30 mouse cellular contexts compared by ENCODE assay signal in genomic region chr12:104000594-104000993, GRCm38 (mm10). TPM values are rescaled to one million over a fixed set of nuclear protein-coding genes. Genes with fewer than 3 reads are reported as not detected.
A peak's percentile ranks its signal among the peaks of the same experiment; 100 is the strongest.
DNase-seq lines count a peak whose midpoint lies in the region; ATAC-seq and TF ChIP-seq lines count a peak whose summit lies in the region.
"Had no signal": no experiment of that assay in that cellular context is flagged by ENCODE, and none has a peak within 500 bp of the region (broad histone marks: within the 10 kb centered on the region; RNA-seq: fewer than 3 reads in every experiment).

No protein-coding gene starts in this region.

- no peak overlapping the region for H3ac ChIP-seq in C2C12 (ENCODE audit: control insufficient read depth, insufficient read length, low read depth)

- WGBS in embryonic facial prominence, embryonic 10.5 days: 88% methylated on average over 3 of the region's 3 CpGs

- DNase-seq in 3T3-L1 (ENCODE audit: low read depth, low spot score) (peak; percentile 45), MEL (ENCODE audit: low read depth, low spot score) (peak; percentile 54)
- DNase-seq in embryonic facial prominence, embryonic 10.5 days (ENCODE audit: low spot score): no peak
- DNase-seq in right cerebral cortex, postnatal 36 days (ENCODE audit: low spot score in 2 of 2): no peak
- DNase-seq in cerebellum, postnatal 25 days: no peak
- DNase-seq: adrenal gland, adult 2 months; cerebellum, adult 18-20 months; gastrocnemius, postnatal 14 days; heart, adult 18-20 months; heart, postnatal 10 days; kidney, adult 2 months; kidney, postnatal 10 days; left cerebral cortex, postnatal 4 days; thymus, adult 2 months; thymus, postnatal 4 days had no signal

- H3K9ac ChIP-seq in MEL (ENCODE audit: control insufficient read depth, low read depth, low read length, poor library complexity, severe bottlenecking): no peak overlapping the region
- H3K9ac ChIP-seq: forebrain, embryonic 15.5 days; heart, embryonic 12.5 days; hindbrain, embryonic 12.5 days; limb, embryonic 15.5 days; liver, embryonic 15.5 days had no signal

- no peaks in the 10 kb centered on the region for H3K27me3 ChIP-seq in C2C12 (ENCODE audit: control insufficient read depth, insufficient read depth, insufficient read length)
- H3K27me3 ChIP-seq in MEL (ENCODE audit: control insufficient read depth in 1 of 2, insufficient read depth in 2 of 2, low read length in 2 of 2): no peaks in the 10 kb centered on the region
- no peaks in the 10 kb centered on the region for H3K27me3 ChIP-seq in embryonic facial prominence, embryonic 10.5 days (replicated peaks; ENCODE audit: low read depth, poor library complexity, severe bottlenecking)
- H3K27me3 ChIP-seq: forebrain, embryonic 15.5 days; hindbrain, embryonic 12.5 days; limb, embryonic 15.5 days; liver, embryonic 15.5 days had no signal

- no peaks in the 10 kb centered on the region for H3K79me3 ChIP-seq in C2C12 (ENCODE audit: low read depth)

- no peak for TF ChIP-seq RAD21 in MEL (IDR thresholded peaks at IDR 0.05; ENCODE audit: low read depth, low read length)

- TF ChIP-seq EP300 in MEL (IDR thresholded peaks at IDR 0.05; ENCODE audit: low read depth in 1 of 2, low read length in 2 of 2): peak in 1 of 2 experiments; percentile 45; a peak in 2 of 4 replicates

- H3K79me2 ChIP-seq in C2C12 (ENCODE audit: control insufficient read depth, insufficient read depth) (no peaks in the 10 kb centered on the region), MEL (ENCODE audit: control insufficient read depth, insufficient read depth, low read length, poor library complexity) (no peaks in the 10 kb centered on the region)

- TF ChIP-seq CTCF in C2C12 (IDR thresholded peaks at IDR 0.05; ENCODE audit: control insufficient read depth, insufficient read depth, insufficient read length) (no peak), MEL (IDR thresholded peaks at IDR 0.05 in 2 of 3, conservative IDR thresholded peaks at IDR 0.05 in 1 of 3; ENCODE audit: control insufficient read depth in 1 of 3, insufficient read depth in 1 of 3, low read depth in 2 of 3, low read length in 3 of 3, poor library complexity in 1 of 3, severe bottlenecking in 1 of 3) (no peak)

- H3K36me3 ChIP-seq in C2C12 (ENCODE audit: control insufficient read depth, insufficient read depth) (no peaks in the 10 kb centered on the region), MEL (ENCODE audit: control insufficient read depth in 1 of 2, insufficient read depth in 2 of 2, low read length in 2 of 2) (no peaks in the 10 kb centered on the region)
- H3K36me3 ChIP-seq in embryonic facial prominence, embryonic 10.5 days (replicated peaks): no peaks in the 10 kb centered on the region
- H3K36me3 ChIP-seq: forebrain, embryonic 15.5 days; heart, embryonic 12.5 days; hindbrain, embryonic 12.5 days; limb, embryonic 15.5 days; liver, embryonic 15.5 days had no signal

- no peaks in the 10 kb centered on the region for H3K9me3 ChIP-seq in MEL (replicated peaks; ENCODE audit: insufficient read depth, low read length)
- peaks cover 6% of the 10 kb centered on the region; the same call in 1 of the 2 replicates for H3K9me3 ChIP-seq in embryonic facial prominence, embryonic 10.5 days
- H3K9me3 ChIP-seq: forebrain, embryonic 15.5 days; limb, embryonic 15.5 days; liver, embryonic 15.5 days had no signal

- TF ChIP-seq POLR2A in MEL (IDR thresholded peaks at IDR 0.05; ENCODE audit: control insufficient read depth in 1 of 2, insufficient read depth in 1 of 2, low read depth in 1 of 2, low read length in 2 of 2, poor library complexity in 1 of 2): no peak

- H3K4me1 ChIP-seq in MEL (ENCODE audit: control insufficient read depth in 1 of 2, insufficient read depth in 2 of 2, low read length in 2 of 2): no peaks in the 10 kb centered on the region
- peaks cover 3% of the 10 kb centered on the region; the same call in 1 of the 2 replicates for H3K4me1 ChIP-seq in embryonic facial prominence, embryonic 10.5 days
- H3K4me1 ChIP-seq: forebrain, embryonic 15.5 days; hindbrain, embryonic 12.5 days; liver, embryonic 15.5 days had no signal

- peak overlapping the region; percentile 28; the same call in 1 of the 2 replicates for H3K27ac ChIP-seq in MEL (ENCODE audit: control insufficient read depth, low read depth, low read length)
- H3K27ac ChIP-seq in embryonic facial prominence, embryonic 10.5 days (replicated peaks): no peak overlapping the region
- H3K27ac ChIP-seq: forebrain, embryonic 15.5 days; hindbrain, embryonic 12.5 days; limb, embryonic 15.5 days; liver, embryonic 15.5 days; macrophage; stomach, postnatal 0 days had no signal

- H3K4me3 ChIP-seq in C2C12 (ENCODE audit: insufficient read depth, poor library complexity, severe bottlenecking) (no peak overlapping the region), MEL (ENCODE audit: control insufficient read depth in 1 of 2, insufficient read depth in 1 of 2, low read depth in 2 of 2, low read length in 2 of 2) (no peak overlapping the region)
- no peak overlapping the region for H3K4me3 ChIP-seq in embryonic facial prominence, embryonic 10.5 days
- H3K4me3 ChIP-seq: forebrain, embryonic 15.5 days; heart, embryonic 12.5 days; hindbrain, embryonic 12.5 days; limb, embryonic 15.5 days; liver, embryonic 15.5 days had no signal

- ATAC-seq in hematopoietic stem cell, adult 5-6 weeks (replicated peaks in 1 of 2; ENCODE audit: insufficient read depth in 1 of 2, low FRiP score in 2 of 2, low TSS enrichment in 1 of 2, low read depth in 1 of 2, poor library complexity in 2 of 2, severe bottlenecking in 2 of 2): peak; percentile 29 to 42; a peak in 1 of 4 replicates
- ATAC-seq: forebrain, embryonic 15.5 days had no signal

TF ChIP-seq in C2C12, 6 proteins besides CTCF, POLR2A, EP300 and RAD21:
- TF ChIP-seq FOSL1 (IDR thresholded peaks at IDR 0.05; ENCODE audit: insufficient read depth, low read length, poor library complexity, severe bottlenecking) (peak; percentile 36), USF1 (IDR thresholded peaks at IDR 0.05; ENCODE audit: low read depth) (no peak)

TF ChIP-seq in MEL, 35 proteins besides CTCF, POLR2A, EP300 and RAD21:
- TF ChIP-seq TCF12 (IDR thresholded peaks at IDR 0.05; ENCODE audit: low read depth, low read length) (no peak), MAFK (IDR thresholded peaks at IDR 0.05; ENCODE audit: borderline replicate concordance, low read depth, low read length) (peak; percentile 85), SMC3 (IDR thresholded peaks at IDR 0.05; ENCODE audit: low read depth, low read length) (no peak), ETS1 (IDR thresholded peaks at IDR 0.05; ENCODE audit: low read depth, low read length) (peak; percentile 86), GABPA (IDR thresholded peaks at IDR 0.05; ENCODE audit: low read depth, low read length) (peak; percentile 88)

RNA-seq across cellular contexts. Expression of gene Serpina11, which starts 10.8 kb away (rescaled TPM):
- polyA plus RNA-seq in C2C12 (2012; fragmentation: generic; extraction: Trizol) (not detected), MEL (2012; ENCODE audit: insufficient read depth in 1 of 2, insufficient read length in 2 of 2, low read depth in 1 of 2, low replicate concordance in 2 of 2, missing spikeins in 1 of 2) (under 1 TPM in 1 of 2 experiments, not detected in 1; 0.67 TPM)
- 0.65 TPM in 2 replicates for total RNA-seq in MEL (2012; rRNA removed)
- 1.1 TPM in 1 of 2 replicates, not detected in the other for total RNA-seq in hematopoietic stem cell, adult 5-6 weeks (2017)
- not detected in 2 replicates for polyA plus RNA-seq in embryonic facial prominence, embryonic 10.5 days (2016; fragmentation: Nextera tagmentation; extraction: Ambion mirVana)
- total RNA-seq: gastrocnemius, postnatal 14 days; heart, adult 18-20 months; heart, postnatal 10 days; layer of hippocampus, postnatal 14 days; left cerebral cortex, postnatal 4 days; midbrain, postnatal 0 days had no signal
- polyA plus RNA-seq: forebrain, embryonic 15.5 days; heart, embryonic 12.5 days; hindbrain, embryonic 12.5 days; limb, embryonic 15.5 days; lung, embryonic 16.5 days; macrophage; midbrain, embryonic 11.5 days; midbrain, postnatal 0 days; neural tube, embryonic 14.5 days had no signal

RNA-seq across cellular contexts. Expression of gene Serpina9, which starts 13.0 kb away (rescaled TPM):
- 0.01 TPM for polyA plus RNA-seq in C2C12 (2012; fragmentation: generic; extraction: Trizol)
- total RNA-seq in MEL (2012; rRNA removed): not detected in 2 replicates
- under 1 TPM in 1 of 2 experiments, not detected in 1; 0.06 TPM for polyA plus RNA-seq in MEL (2012; ENCODE audit: insufficient read depth in 1 of 2, insufficient read length in 2 of 2, low read depth in 1 of 2, low replicate concordance in 2 of 2, missing spikeins in 1 of 2)
- not detected in 2 replicates for total RNA-seq in hematopoietic stem cell, adult 5-6 weeks (2017)
- not detected in 2 replicates for polyA plus RNA-seq in embryonic facial prominence, embryonic 10.5 days (2016; fragmentation: Nextera tagmentation; extraction: Ambion mirVana)
- total RNA-seq: adrenal gland, adult 2 months; gastrocnemius, postnatal 14 days; heart, postnatal 10 days; midbrain, postnatal 0 days had no signal
- polyA plus RNA-seq: adrenal gland, adult 2 months; forebrain, embryonic 15.5 days; kidney, adult 2 months; liver, embryonic 15.5 days; macrophage; midbrain, embryonic 11.5 days; neural tube, embryonic 14.5 days had no signal

RNA-seq across cellular contexts. Expression of gene Serpina1e, which starts 41.8 kb away (rescaled TPM):
- not detected for polyA plus RNA-seq in C2C12 (2012; fragmentation: generic; extraction: Trizol)
- total RNA-seq in MEL (2012; rRNA removed): not detected in 2 replicates
- polyA plus RNA-seq in MEL (2012; ENCODE audit: insufficient read depth in 1 of 2, insufficient read length in 2 of 2, low read depth in 1 of 2, low replicate concordance in 2 of 2, missing spikeins in 1 of 2): not detected
- not detected in 2 replicates for total RNA-seq in hematopoietic stem cell, adult 5-6 weeks (2017)
- polyA plus RNA-seq in embryonic facial prominence, embryonic 10.5 days (2016; fragmentation: Nextera tagmentation; extraction: Ambion mirVana): not detected in 2 replicates
- total RNA-seq: gastrocnemius, postnatal 14 days; heart, postnatal 10 days; layer of hippocampus, postnatal 14 days; left cerebral cortex, adult 8-10 months; left cerebral cortex, postnatal 4 days; midbrain, postnatal 0 days had no signal
- polyA plus RNA-seq: forebrain, embryonic 15.5 days; hindbrain, embryonic 12.5 days; macrophage; midbrain, embryonic 11.5 days; midbrain, postnatal 0 days; neural tube, embryonic 14.5 days had no signal

RNA-seq across cellular contexts. Expression of gene Serpina12, which starts 43.6 kb away (rescaled TPM):
- not detected for polyA plus RNA-seq in C2C12 (2012; fragmentation: generic; extraction: Trizol)
- total RNA-seq in MEL (2012; rRNA removed): 0.04 TPM in 1 of 2 replicates, not detected in the other
- not detected for polyA plus RNA-seq in MEL (2012; ENCODE audit: insufficient read depth in 1 of 2, insufficient read length in 2 of 2, low read depth in 1 of 2, low replicate concordance in 2 of 2, missing spikeins in 1 of 2)
- not detected in 2 replicates for total RNA-seq in hematopoietic stem cell, adult 5-6 weeks (2017)
- not detected in 2 replicates for polyA plus RNA-seq in embryonic facial prominence, embryonic 10.5 days (2016; fragmentation: Nextera tagmentation; extraction: Ambion mirVana)
- total RNA-seq: gastrocnemius, postnatal 14 days; heart, postnatal 10 days; layer of hippocampus, postnatal 14 days; left cerebral cortex, adult 8-10 months; left cerebral cortex, postnatal 4 days had no signal
- polyA plus RNA-seq: forebrain, embryonic 15.5 days; heart, embryonic 12.5 days; hindbrain, embryonic 12.5 days; kidney, adult 2 months; lung, embryonic 16.5 days; macrophage; midbrain, embryonic 11.5 days; midbrain, postnatal 0 days; neural tube, embryonic 14.5 days had no signal

Comparison
In these comparisons a context has a peak if more than half of its experiments do, and no peak if none do; other contexts are left out.
1. DNase-seq: peak in 3T3-L1 (single experiment) and MEL (single experiment); none in embryonic facial prominence, embryonic 10.5 days (single experiment), right cerebral cortex, postnatal 36 days (0 of 2) and cerebellum, postnatal 25 days (0 of 2).